Mouse (Mus musculus) myocyte (in vitro differentiated cells): ENCODE data around the gene Eps8. TPM values are rescaled to one million over a fixed set of nuclear protein-coding genes. Genes with fewer than 3 reads are reported as not detected.

Source experiments
- H3K27me3 ChIP-seq: one replicate; pipeline ENCODE4 v1.6.1; 2011; ENCODE audit not compliant: control insufficient read depth, insufficient read depth, insufficient read length
- H3K36me3 ChIP-seq: one replicate; pipeline ENCODE4 v1.6.1; 2011; ENCODE audit not compliant: control insufficient read depth, insufficient read depth
- H3K4me2 ChIP-seq: one replicate; pipeline ENCODE4 v1.6.1; 2011; ENCODE audit warnings: low read depth, control low read depth
- H3K4me3 ChIP-seq: one replicate; pipeline ENCODE4 v1.5.1; 2011; ENCODE audit warnings: mild to moderate bottlenecking, control low read depth, moderate library complexity
- H3K79me2 ChIP-seq: one replicate; pipeline ENCODE4 v1.6.1; 2011; ENCODE audit not compliant: control insufficient read depth, insufficient read depth
- H3ac ChIP-seq: one replicate; pipeline ENCODE4 v1.6.1; 2011; ENCODE audit not compliant: control insufficient read depth, insufficient read length
- CEBPB ChIP-seq: IDR thresholded peaks from 2 replicates; pipeline ENCODE4 v1.6.1; 2011; ENCODE audit warnings: mild to moderate bottlenecking, moderate library complexity; ENCODE audit not compliant: poor library complexity, insufficient read depth, severe bottlenecking
- E2F4 ChIP-seq: IDR thresholded peaks from one replicate; pipeline ENCODE4 v1.6.1; 2011; ENCODE audit warnings: mild to moderate bottlenecking, control low read depth, moderate library complexity; ENCODE audit not compliant: insufficient read depth
- MAX ChIP-seq: IDR thresholded peaks from one replicate; pipeline ENCODE4 v1.6.1; 2011; ENCODE audit warnings: low read depth, mild to moderate bottlenecking, control low read depth
- MYOD1 ChIP-seq, 3 experiments: IDR thresholded peaks; one replicate each; pipeline ENCODE4 v1.6.1; 2011; ENCODE audit warnings: control low read depth in 2 of 3, low read depth in 2 of 3, mild to moderate bottlenecking in 2 of 3, moderate library complexity in 1 of 3; ENCODE audit not compliant: insufficient read length in 2 of 3, control insufficient read depth in 1 of 3
- MYOG ChIP-seq, 3 experiments: IDR thresholded peaks; one replicate each; pipeline ENCODE4 v1.6.1; 2011; ENCODE audit warnings: control low read depth in 2 of 3, low read depth in 2 of 3, mild to moderate bottlenecking in 2 of 3; ENCODE audit not compliant: insufficient read length in 2 of 3, control insufficient read depth in 1 of 3, insufficient read depth in 1 of 3
- POLR2A ChIP-seq: IDR thresholded peaks from one replicate; pipeline ENCODE4 v1.6.1; 2011; ENCODE audit warnings: low read depth, mild to moderate bottlenecking, control low read depth, moderate library complexity; ENCODE audit not compliant: insufficient read length
- POLR2AphosphoS2 ChIP-seq: IDR thresholded peaks from one replicate; pipeline ENCODE4 v1.6.1; 2011; ENCODE audit warnings: low read depth, control low read depth; ENCODE audit not compliant: insufficient read length
- REST ChIP-seq: IDR thresholded peaks from one replicate; pipeline ENCODE4 v1.6.1; 2011; ENCODE audit warnings: mild to moderate bottlenecking, control low read depth, moderate library complexity; ENCODE audit not compliant: insufficient read depth, insufficient read length
- SRF ChIP-seq: IDR thresholded peaks from one replicate; pipeline ENCODE4 v1.6.1; 2011; ENCODE audit warnings: low read depth; ENCODE audit not compliant: control insufficient read depth, insufficient read length
- TCF12 ChIP-seq: IDR thresholded peaks from one replicate; pipeline ENCODE4 v1.6.1; 2011; ENCODE audit warnings: mild to moderate bottlenecking, control low read depth; ENCODE audit not compliant: poor library complexity, insufficient read depth, severe bottlenecking
- TCF3 ChIP-seq: IDR thresholded peaks from one replicate; pipeline ENCODE4 v1.6.1; 2011; ENCODE audit warnings: low read depth, control low read depth; ENCODE audit not compliant: insufficient read length
- USF1 ChIP-seq: IDR thresholded peaks from one replicate; pipeline ENCODE4 v1.6.1; 2011; ENCODE audit warnings: low read depth, mild to moderate bottlenecking, control low read depth, moderate library complexity
- polyA plus RNA-seq: library from polyadenylated mRNA; unstranded; fragments of >200 nt; fragmentation: generic; extraction: Trizol; gene quantifications from one replicate; pipeline ENCODE4 v1.2.1, GENCODE M21; 2012; ENCODE audit warnings: missing spikeins

Eps8 gene
- polyA plus RNA-seq, 1 experiment: 12.4 TPM

- Histone ChIP-seq H3K4me2 (no peak overlapping the region), H3K79me2 (no peaks in the 10 kb centered on the region), H3K27me3 (no peaks in the 10 kb centered on the region), H3K36me3 (no peaks in the 10 kb centered on the region), H3ac (no peak overlapping the region), H3K4me3 (no peak overlapping the region)
- no peak for TF ChIP-seq REST
- no peak for TF ChIP-seq MYOD1 (IDR thresholded peaks at IDR 0.05; ENCODE audit: control insufficient read depth in 1 of 3, insufficient read length in 2 of 3, low read depth in 2 of 3)
- no peak for TF ChIP-seq E2F4
- TF ChIP-seq CEBPB: no peak
- TF ChIP-seq SRF: no peak
- no peak for TF ChIP-seq MAX
- no peak for TF ChIP-seq POLR2A
- no peak for TF ChIP-seq MYOG (IDR thresholded peaks at IDR 0.05; ENCODE audit: control insufficient read depth in 1 of 3, insufficient read depth in 1 of 3, insufficient read length in 2 of 3, low read depth in 2 of 3)
- TF ChIP-seq USF1: no peak
- TF ChIP-seq POLR2AphosphoS2: no peak
- no peak for TF ChIP-seq TCF3
- TF ChIP-seq TCF12: no peak
Measured at GRCm38 (mm10) chr6:137675556-137675955, 20.9 kb upstream of the Eps8 start.

- H3K27me3 ChIP-seq: no peaks in the 10 kb centered on the region
- no peaks in the 10 kb centered on the region for H3K79me2 ChIP-seq
- H3K4me3 ChIP-seq: no peak overlapping the region
- no peaks in the 10 kb centered on the region for H3K36me3 ChIP-seq
- H3K4me2 ChIP-seq: no peak overlapping the region
- H3ac ChIP-seq: no peak overlapping the region
- TF ChIP-seq POLR2A: no peak
- TF ChIP-seq E2F4: no peak
- no peak for TF ChIP-seq POLR2AphosphoS2
Measured at GRCm38 (mm10) chr6:137673301-137673700, 18.6 kb upstream of the Eps8 start.

GRCm38 (mm10) chr6:137671561-137671960 lies 16.9 kb upstream of the Eps8 start:
- no peak overlapping the region for H3K4me3 ChIP-seq
- no peak for TF ChIP-seq SRF
- no peak for TF ChIP-seq E2F4
- TF ChIP-seq MYOD1 (IDR thresholded peaks at IDR 0.05; ENCODE audit: control insufficient read depth in 1 of 3, insufficient read length in 2 of 3, low read depth in 2 of 3): no peak
- TF ChIP-seq USF1: no peak
- H3K27me3 ChIP-seq: no peaks in the 10 kb centered on the region
- H3ac ChIP-seq: no peak overlapping the region
- H3K36me3 ChIP-seq: no peaks in the 10 kb centered on the region
- no peaks in the 10 kb centered on the region for H3K79me2 ChIP-seq
- no peak overlapping the region for H3K4me2 ChIP-seq

- Histone ChIP-seq H3K27me3 (no peaks in the 10 kb centered on the region), H3K4me2 (no peak overlapping the region), H3K79me2 (no peaks in the 10 kb centered on the region), H3K4me3 (no peak overlapping the region), H3ac (no peak overlapping the region), H3K36me3 (no peaks in the 10 kb centered on the region)
- TF ChIP-seq POLR2A (no peak), TCF12 (no peak), USF1 (no peak), MYOG (IDR thresholded peaks at IDR 0.05; ENCODE audit: control insufficient read depth in 1 of 3, insufficient read depth in 1 of 3, insufficient read length in 2 of 3, low read depth in 2 of 3) (no peak), MYOD1 (IDR thresholded peaks at IDR 0.05; ENCODE audit: control insufficient read depth in 1 of 3, insufficient read length in 2 of 3, low read depth in 2 of 3) (no peak), POLR2AphosphoS2 (no peak), CEBPB (no peak), E2F4 (no peak), SRF (no peak), MAX (no peak), TCF3 (no peak), REST (no peak)
Measured at GRCm38 (mm10) chr6:137670820-137671219, 16.1 kb upstream of the Eps8 start.

- TF ChIP-seq POLR2A (no peak), TCF3 (no peak), USF1 (no peak), MYOD1 (IDR thresholded peaks at IDR 0.05; ENCODE audit: control insufficient read depth in 1 of 3, insufficient read length in 2 of 3, low read depth in 2 of 3) (no peak), POLR2AphosphoS2 (no peak), MAX (no peak), TCF12 (no peak), REST (no peak)
- no peaks in the 10 kb centered on the region for H3K27me3 ChIP-seq
- H3K4me3 ChIP-seq: no peak overlapping the region
- no peaks in the 10 kb centered on the region for H3K79me2 ChIP-seq
- no peak overlapping the region for H3K4me2 ChIP-seq
- H3ac ChIP-seq: no peak overlapping the region
- no peaks in the 10 kb centered on the region for H3K36me3 ChIP-seq
Measured at GRCm38 (mm10) chr6:137669876-137670275, 15.2 kb upstream of the Eps8 start.
